Mouse (Mus musculus): ENCODE results near the gene Gna11. TPM values are rescaled to one million over a fixed set of nuclear protein-coding genes. Genes with fewer than 3 reads are reported as not detected.
A peak's percentile ranks its signal among the peaks of the same experiment; 100 is the strongest.

Gene Gna11
- total RNA-seq, 1 experiment, result 53.4 TPM

DNA sequence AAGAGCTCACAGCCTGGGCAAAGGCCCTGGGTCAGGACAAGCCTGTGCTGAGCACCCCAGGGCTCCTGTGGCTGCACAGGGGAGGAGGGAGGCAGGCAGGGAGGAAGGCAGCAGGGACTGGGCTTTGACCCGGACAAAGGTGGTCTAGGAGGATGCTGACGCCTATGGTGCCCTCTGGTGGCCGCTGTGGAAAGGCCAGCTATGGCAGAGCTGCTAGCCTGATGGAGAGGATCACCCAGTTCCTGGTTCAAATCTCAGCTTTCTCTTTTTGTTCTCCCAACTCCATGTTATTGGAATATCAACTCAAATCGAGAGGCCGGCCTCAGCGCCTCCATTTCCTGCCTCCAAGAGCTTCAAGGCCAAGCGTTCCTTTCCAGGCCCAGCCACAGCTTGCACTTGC lies 5.3 kb upstream of the Gna11 start:
- Histone ChIP-seq H3K9me3 (ENCODE audit: control insufficient read depth, insufficient read depth, low read depth, low read length) (no peaks in the 10 kb centered on the region), H3K4me1 (ENCODE audit: control insufficient read depth in 2 of 2, insufficient read depth in 2 of 2, low read length in 2 of 2, poor library complexity in 1 of 2) (peaks cover 4 to 6% of the 10 kb centered on the region in 2 experiments; a peak in 2 of 4 replicates), H3K27ac (ENCODE audit: insufficient read depth, low read depth, low read length, poor library complexity, severe bottlenecking) (no peak overlapping the region), H3K4me3 (ENCODE audit: insufficient read depth in 1 of 2, low read depth in 1 of 2, low read length in 2 of 2, poor library complexity in 1 of 2, severe bottlenecking in 1 of 2) (no peak overlapping the region), H3K36me3 (ENCODE audit: control insufficient read depth, insufficient read depth, low read length, poor library complexity, severe bottlenecking) (no peaks in the 10 kb centered on the region), H3K9ac (ENCODE audit: insufficient read depth, low read depth, low read length, poor library complexity, severe bottlenecking) (no peak overlapping the region)
- TF ChIP-seq CHD2 (IDR thresholded peaks at IDR 0.05; ENCODE audit: low read depth, low read length), result no peak
- TF ChIP-seq HCFC1 (IDR thresholded peaks at IDR 0.05; ENCODE audit: borderline replicate concordance, insufficient read depth, low read length), result no peak
- no peak for TF ChIP-seq ZNF384 (IDR thresholded peaks at IDR 0.05; ENCODE audit: low read depth, low read length)
- no peak for TF ChIP-seq MAFK (IDR thresholded peaks at IDR 0.05; ENCODE audit: insufficient read depth, low read depth, low read length)
- no peak for TF ChIP-seq ZC3H11A (IDR thresholded peaks at IDR 0.05; ENCODE audit: borderline replicate concordance, low read depth, low read length)
- DNase-seq (ENCODE audit: low read depth, low spot score), result peak; percentile 74
- in situ Hi-C loops (cut with MboI; ENCODE audit: low sequenced_read_pairs in 2 of 2, unreplicated experiment in 2 of 2), result no loop called here

DNA sequence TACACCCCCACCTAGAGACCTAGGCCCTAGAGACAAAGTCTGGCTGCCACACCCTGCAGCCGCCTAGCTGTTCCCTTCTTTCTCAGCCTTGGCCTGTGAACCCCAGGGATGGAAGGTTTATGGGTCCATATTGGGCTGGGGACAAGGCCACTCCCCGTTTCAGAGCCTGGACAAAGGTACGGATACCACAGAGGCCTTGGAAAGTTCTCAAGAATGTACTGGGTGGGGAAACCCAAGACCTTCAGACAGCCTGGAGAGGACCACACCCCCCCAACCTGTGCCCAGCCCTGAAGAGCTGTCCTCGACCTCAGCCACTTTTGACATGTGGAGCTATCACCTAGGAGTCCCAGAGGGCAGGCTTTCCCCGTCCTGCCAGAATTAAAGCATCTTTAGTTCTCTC lies 4.0 kb upstream of the Gna11 start:
- in situ Hi-C loops (cut with MboI; ENCODE audit: low sequenced_read_pairs in 2 of 2, unreplicated experiment in 2 of 2), result no loop called here
- peaks cover 4 to 5% of the 10 kb centered on the region in 2 experiments; a peak in 2 of 4 replicates for H3K4me1 ChIP-seq (ENCODE audit: control insufficient read depth in 2 of 2, insufficient read depth in 2 of 2, low read length in 2 of 2, poor library complexity in 1 of 2)
- TF ChIP-seq HCFC1 (IDR thresholded peaks at IDR 0.05; ENCODE audit: borderline replicate concordance, insufficient read depth, low read length), result no peak
- no peak for TF ChIP-seq ZC3H11A (IDR thresholded peaks at IDR 0.05; ENCODE audit: borderline replicate concordance, low read depth, low read length)
- TF ChIP-seq ZNF384 (IDR thresholded peaks at IDR 0.05; ENCODE audit: low read depth, low read length), result no peak
- no peak for TF ChIP-seq MAFK (IDR thresholded peaks at IDR 0.05; ENCODE audit: insufficient read depth, low read depth, low read length)
- no peak for TF ChIP-seq CHD2 (IDR thresholded peaks at IDR 0.05; ENCODE audit: low read depth, low read length)

DNA sequence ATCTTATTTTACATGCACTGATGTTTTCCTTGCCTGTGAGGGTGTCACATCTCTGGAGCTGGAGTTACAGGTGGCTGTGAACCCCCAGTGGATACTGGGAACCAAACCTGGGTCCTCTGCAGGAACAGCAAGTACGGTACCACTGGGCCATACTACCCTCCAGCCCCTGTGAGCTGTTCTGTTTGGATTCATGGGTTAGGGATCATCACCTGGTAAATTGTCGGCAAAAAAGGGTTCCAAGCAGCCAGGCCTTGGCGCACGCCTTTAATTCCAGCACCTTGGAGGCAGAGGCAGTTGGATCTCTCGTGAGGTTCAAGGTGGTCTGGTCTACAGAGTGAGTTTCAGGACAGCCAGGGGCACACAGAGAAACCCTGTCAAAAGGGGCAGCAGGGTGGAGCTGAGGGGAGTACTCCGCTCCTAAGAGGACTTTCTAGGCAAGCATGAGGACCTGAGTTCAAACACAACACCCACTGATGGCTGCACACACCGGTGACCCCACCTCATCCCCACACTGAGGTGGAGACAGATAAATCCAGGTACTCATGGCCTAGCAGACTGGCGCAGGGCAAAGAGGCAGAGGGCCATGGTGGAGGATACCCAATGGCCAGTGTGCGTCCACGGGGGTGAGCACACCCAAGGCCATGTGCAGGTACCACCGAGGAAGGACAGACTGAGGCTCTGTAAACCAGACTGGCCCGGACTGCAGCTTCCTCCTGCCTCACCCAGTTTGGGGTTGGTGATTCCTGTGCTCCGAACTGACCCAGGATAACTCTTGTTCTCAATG lies 2.0 kb upstream of the Gna11 start:
- no peak for DNase-seq (ENCODE audit: low read depth, low spot score)
- Histone ChIP-seq H3K9ac (ENCODE audit: insufficient read depth, low read depth, low read length, poor library complexity, severe bottlenecking) (no peak overlapping the region), H3K9me3 (ENCODE audit: control insufficient read depth, insufficient read depth, low read depth, low read length) (no peaks in the 10 kb centered on the region), H3K4me1 (ENCODE audit: control insufficient read depth in 2 of 2, insufficient read depth in 2 of 2, low read length in 2 of 2, poor library complexity in 1 of 2) (peaks cover 5 to 23% of the 10 kb centered on the region in 2 experiments; a peak in 3 of 4 replicates), H3K4me3 (ENCODE audit: insufficient read depth in 1 of 2, low read depth in 1 of 2, low read length in 2 of 2, poor library complexity in 1 of 2, severe bottlenecking in 1 of 2) (no peak overlapping the region), H3K36me3 (ENCODE audit: control insufficient read depth, insufficient read depth, low read length, poor library complexity, severe bottlenecking) (no peaks in the 10 kb centered on the region), H3K27ac (ENCODE audit: insufficient read depth, low read depth, low read length, poor library complexity, severe bottlenecking) (no peak overlapping the region)
- TF ChIP-seq CHD2 (IDR thresholded peaks at IDR 0.05; ENCODE audit: low read depth, low read length) (no peak), ZC3H11A (IDR thresholded peaks at IDR 0.05; ENCODE audit: borderline replicate concordance, low read depth, low read length) (no peak), ZNF384 (IDR thresholded peaks at IDR 0.05; ENCODE audit: low read depth, low read length) (no peak), MAFK (IDR thresholded peaks at IDR 0.05; ENCODE audit: insufficient read depth, low read depth, low read length) (no peak), HCFC1 (IDR thresholded peaks at IDR 0.05; ENCODE audit: borderline replicate concordance, insufficient read depth, low read length) (no peak)
- in situ Hi-C loops (cut with MboI; ENCODE audit: low sequenced_read_pairs in 2 of 2, unreplicated experiment in 2 of 2), result no loop called here

More for the DNA sequence above, 4.0 kb upstream of the Gna11 start:
- no peaks in the 10 kb centered on the region for H3K9me3 ChIP-seq (ENCODE audit: control insufficient read depth, insufficient read depth, low read depth, low read length)
- H3K27ac ChIP-seq (ENCODE audit: insufficient read depth, low read depth, low read length, poor library complexity, severe bottlenecking), result no peak overlapping the region
- DNase-seq (ENCODE audit: low read depth, low spot score), result no peak
- H3K4me3 ChIP-seq (ENCODE audit: insufficient read depth in 1 of 2, low read depth in 1 of 2, low read length in 2 of 2, poor library complexity in 1 of 2, severe bottlenecking in 1 of 2), result no peak overlapping the region
- H3K9ac ChIP-seq (ENCODE audit: insufficient read depth, low read depth, low read length, poor library complexity, severe bottlenecking), result no peak overlapping the region
- no peaks in the 10 kb centered on the region for H3K36me3 ChIP-seq (ENCODE audit: control insufficient read depth, insufficient read depth, low read length, poor library complexity, severe bottlenecking)

DNA sequence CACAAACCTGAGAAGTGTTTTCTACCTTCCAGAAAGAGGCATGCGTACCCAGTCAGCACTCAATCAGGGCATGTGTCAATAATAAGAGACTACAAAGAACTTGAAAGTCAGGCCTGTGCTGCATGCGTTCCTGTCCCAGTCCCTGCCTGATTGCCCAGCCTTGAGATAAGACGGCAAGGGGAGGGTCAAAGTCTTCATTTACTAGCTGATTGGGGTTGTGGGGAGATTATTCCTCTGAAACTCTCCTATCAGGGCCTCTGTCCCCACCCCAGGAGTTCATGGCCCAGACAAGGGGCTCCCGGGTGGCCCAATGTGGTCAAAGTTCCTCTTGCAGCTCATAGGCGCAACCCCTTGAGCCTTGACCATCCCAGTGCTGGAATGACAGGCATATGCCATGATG lies 1.3 kb upstream of the Gna11 start:
- in situ Hi-C loops (cut with MboI; ENCODE audit: low sequenced_read_pairs in 2 of 2, unreplicated experiment in 2 of 2), result no loop called here
- no peaks in the 10 kb centered on the region for H3K9me3 ChIP-seq (ENCODE audit: control insufficient read depth, insufficient read depth, low read depth, low read length)
- peaks cover under 1% of the 10 kb centered on the region; the same call in 1 of the 2 replicates for H3K36me3 ChIP-seq (ENCODE audit: control insufficient read depth, insufficient read depth, low read length, poor library complexity, severe bottlenecking)
- TF ChIP-seq ZNF384 (IDR thresholded peaks at IDR 0.05; ENCODE audit: low read depth, low read length) (no peak), HCFC1 (IDR thresholded peaks at IDR 0.05; ENCODE audit: borderline replicate concordance, insufficient read depth, low read length) (no peak), CHD2 (IDR thresholded peaks at IDR 0.05; ENCODE audit: low read depth, low read length) (no peak), MAFK (IDR thresholded peaks at IDR 0.05; ENCODE audit: insufficient read depth, low read depth, low read length) (no peak), ZC3H11A (IDR thresholded peaks at IDR 0.05; ENCODE audit: borderline replicate concordance, low read depth, low read length) (no peak)
- no peak overlapping the region for H3K4me3 ChIP-seq (ENCODE audit: insufficient read depth in 1 of 2, low read depth in 1 of 2, low read length in 2 of 2, poor library complexity in 1 of 2, severe bottlenecking in 1 of 2)
- H3K9ac ChIP-seq (ENCODE audit: insufficient read depth, low read depth, low read length, poor library complexity, severe bottlenecking), result no peak overlapping the region
- H3K4me1 ChIP-seq (ENCODE audit: control insufficient read depth in 2 of 2, insufficient read depth in 2 of 2, low read length in 2 of 2, poor library complexity in 1 of 2), result peaks cover 5 to 20% of the 10 kb centered on the region in 2 experiments; a peak in 3 of 4 replicates
- no peak overlapping the region for H3K27ac ChIP-seq (ENCODE audit: insufficient read depth, low read depth, low read length, poor library complexity, severe bottlenecking)
- no peak for DNase-seq (ENCODE audit: low read depth, low spot score)
